Mouse (Mus musculus) layer of hippocampus, adult 18-20 months (tissue): Measurements from ENCODE around the gene Gprin1. TPM values are rescaled to one million over a fixed set of nuclear protein-coding genes. Genes with fewer than 3 reads are reported as not detected.
A peak's percentile ranks its signal among the peaks of the same experiment; 100 is the strongest.
"Not testable (repeated sequence)": the region's sequence is repeated elsewhere in the genome, so short reads cannot be mapped to it uniquely, and the experiment has no call there.

Experiments
- DNase-seq, 2 experiments: peaks; one replicate each; pipeline ENCODE4 v3.0.0; 2022; ENCODE audit warnings: low spot score in 2 of 2
- long read RNA-seq: library from polyadenylated mRNA; stranded (forward); transcript quantifications from one replicate; pipeline ENCODE4 v2.0.0, GENCODE M21; 2021
- total RNA-seq, 2 experiments: library from RNA; stranded (reverse); gene quantifications; 2 replicates each; pipeline ENCODE4 v1.2.3; 2021

Gene Gprin1
- total RNA-seq, result 100 to 1,000 TPM; 146 to 150 TPM
- long read RNA-seq, full-length matches to known transcripts, result 203 of 296 reads
- long read RNA-seq, partial matches to known transcripts, result 0 of 296 reads
- long read RNA-seq, other reads (novel, unspliced or antisense), result 93 of 296 reads

DNA sequence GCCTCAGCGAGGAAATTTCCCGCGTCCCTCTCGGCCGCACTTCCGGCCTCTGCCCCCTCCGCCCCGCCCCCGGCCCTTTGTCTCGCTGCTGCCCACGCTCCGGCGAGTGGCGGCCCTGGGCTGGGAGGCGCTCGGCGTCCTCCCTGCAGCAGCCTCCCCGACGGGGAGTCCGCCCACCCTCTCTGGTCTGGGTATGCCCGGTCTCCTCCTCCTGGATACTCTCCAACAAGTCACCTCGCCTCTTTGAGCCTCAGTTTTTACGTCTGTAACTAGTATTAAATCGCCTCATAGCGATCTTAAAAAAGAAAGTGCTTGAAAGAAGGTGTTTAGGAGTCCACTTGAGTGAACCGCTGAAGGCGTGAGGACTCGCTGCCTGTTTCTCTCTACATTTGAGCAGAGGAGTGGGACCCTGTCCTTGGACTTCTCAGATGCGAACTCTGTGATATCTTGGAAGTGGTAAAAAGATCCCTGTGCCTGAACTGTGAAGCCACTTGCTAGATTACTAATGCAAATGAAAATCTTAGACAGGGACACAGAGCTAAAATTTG lies at the start of gene Gprin1:
Gene Gprin1 (minus strand): TSS at position 11 of the 548 bp plus-strand sequence.
- DNase-seq, result no peak

DNA sequence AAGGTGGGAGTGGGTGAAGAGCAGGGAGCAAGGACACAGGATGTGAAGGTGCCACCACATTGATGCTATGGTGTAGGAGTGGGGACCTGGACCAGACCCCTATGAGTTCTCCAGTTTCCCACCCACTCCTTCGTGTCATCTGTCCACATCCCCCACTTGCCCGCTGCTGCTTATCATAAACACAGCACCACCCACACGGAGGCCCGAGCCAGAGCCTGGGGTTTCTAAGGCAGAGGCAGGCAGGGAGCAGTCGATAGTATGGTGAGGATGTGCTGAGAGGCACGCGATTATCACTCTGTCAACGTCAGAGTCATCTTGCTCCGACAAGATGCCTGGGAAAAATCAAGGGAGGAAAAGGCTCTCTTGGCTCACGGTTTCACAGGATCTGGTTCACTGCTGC lies 49.1 kb upstream of the Gprin1 start:
- peak; percentile 65 to 83 for DNase-seq

GRCm38 (mm10) chr13:54797861-54798643 lies 48.4 kb upstream of the Gprin1 start:
- DNase-seq, result no peak

- DNase-seq, result peak in 1 of 2 experiments; percentile 79
Measured at GRCm38 (mm10) chr13:54797356-54797755, 47.7 kb upstream of the Gprin1 start.

GRCm38 (mm10) chr13:54794843-54795242 lies 45.2 kb upstream of the Gprin1 start:
- no peak for DNase-seq

DNA sequence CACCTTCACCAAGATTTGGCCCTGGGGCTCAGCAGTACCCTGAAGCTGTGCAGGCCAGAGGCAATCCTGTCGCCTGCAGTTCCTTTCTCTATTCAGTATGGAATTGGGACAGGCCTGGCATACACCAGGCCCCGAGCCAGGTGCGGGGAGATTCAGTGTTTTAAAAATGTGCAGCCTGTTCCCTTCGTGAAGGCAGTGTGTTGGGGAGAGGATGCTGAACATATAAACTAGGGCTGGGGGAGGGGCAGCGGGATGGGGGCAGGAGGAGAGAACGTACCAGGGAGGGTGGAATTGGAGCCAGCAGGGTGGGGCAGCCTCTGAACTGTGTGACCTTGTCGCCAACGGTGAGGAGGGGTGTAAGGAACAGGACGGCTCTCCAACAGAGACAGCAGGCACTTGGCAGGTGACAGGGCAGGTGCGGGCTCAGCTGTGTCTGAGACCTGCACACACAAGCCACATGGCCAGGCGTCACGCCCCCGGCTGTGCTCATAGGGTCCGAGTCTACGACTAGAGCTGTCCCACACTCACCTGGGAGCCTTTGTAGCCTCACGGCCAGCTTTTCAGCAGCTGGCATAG lies 44.4 kb upstream of the Gprin1 start:
- DNase-seq, result peak in 1 of 2 experiments; percentile 68

GRCm38 (mm10) chr13:54792259-54793230 lies 42.9 kb upstream of the Gprin1 start:
- no peak for DNase-seq

DNA sequence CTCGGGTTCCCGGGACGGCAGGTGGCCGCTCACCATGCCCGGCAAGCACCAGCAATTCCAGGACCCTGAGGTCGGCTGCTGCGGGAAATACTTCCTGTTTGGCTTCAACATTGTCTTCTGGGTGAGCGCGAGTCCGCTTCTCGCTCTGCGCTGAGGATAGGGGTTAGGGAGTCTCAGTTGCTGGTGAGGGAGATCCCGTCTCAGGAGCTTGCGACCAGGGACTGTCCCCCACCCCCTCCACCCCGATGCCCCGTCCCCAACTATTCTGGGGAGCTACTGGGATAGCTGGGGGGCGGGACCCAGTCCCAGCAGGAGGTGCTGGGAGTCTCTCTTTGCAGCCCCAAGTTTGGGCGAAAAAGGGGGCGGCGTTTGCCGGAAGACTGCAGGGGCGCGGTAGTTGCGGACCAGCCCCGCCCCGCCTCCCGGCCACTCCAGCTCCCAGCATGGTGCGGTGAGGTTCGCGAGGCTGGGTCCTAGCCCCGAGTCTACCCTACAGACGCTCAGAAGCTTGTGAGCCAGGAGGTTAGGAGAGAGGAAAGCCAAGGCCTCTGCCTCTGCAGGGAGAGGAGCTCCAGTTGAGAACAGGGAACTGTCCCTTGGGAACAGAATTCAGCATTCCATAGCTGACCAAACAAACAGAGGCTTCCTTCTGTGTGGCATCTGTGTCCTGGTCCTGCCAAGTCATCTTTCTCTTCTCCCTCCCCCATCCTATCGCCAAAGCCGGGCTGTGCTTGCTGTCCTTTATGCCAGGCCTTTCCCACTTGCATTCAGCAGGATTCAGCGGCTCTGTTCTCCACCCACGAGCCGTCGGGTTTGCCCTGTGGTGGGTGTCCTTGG lies 40.1 kb upstream of the Gprin1 start:
- DNase-seq, result peak in 1 of 2 experiments; percentile 66

DNA sequence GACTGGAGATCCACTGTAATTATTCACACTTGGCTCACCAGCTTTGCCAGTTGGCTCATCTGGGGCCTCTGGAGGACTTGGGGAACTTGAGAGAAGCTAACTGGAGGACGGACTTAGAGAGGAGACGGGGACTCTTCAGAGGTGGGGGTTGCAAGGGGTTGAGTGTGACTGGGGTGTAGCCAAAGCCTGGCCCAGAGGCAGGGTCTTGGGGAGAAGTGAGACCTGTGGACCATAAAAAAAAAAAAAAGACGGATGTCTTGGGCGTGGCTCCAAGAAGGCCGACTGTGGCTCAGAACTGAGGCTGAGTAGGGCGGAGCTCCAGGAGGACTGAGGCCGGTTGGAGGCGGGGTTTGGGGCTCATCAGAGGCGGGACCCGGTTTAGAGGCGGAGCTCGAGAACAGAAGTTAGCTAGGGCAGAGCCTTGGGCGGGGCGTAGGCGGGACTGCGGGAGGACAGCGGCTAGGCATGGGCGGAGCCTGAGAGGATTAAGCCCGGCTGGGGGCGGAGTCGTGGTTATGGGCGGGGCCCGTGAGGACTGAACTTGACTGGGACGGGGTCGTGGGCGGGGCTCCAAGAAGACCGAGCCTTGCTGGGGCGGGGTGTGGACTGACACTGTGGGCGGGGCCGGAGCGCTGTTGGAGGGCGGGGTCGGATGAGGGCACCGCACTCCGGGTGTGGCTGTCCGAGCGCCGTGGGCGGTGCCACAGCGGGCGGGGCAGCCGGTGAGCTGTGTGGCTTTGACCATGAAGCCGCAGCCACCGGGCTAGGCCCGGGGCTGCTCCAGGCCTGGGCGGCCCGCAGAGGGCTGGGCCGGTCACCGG lies 39.3 kb upstream of the Gprin1 start, which contains the start of gene Tspan17:
Gene Tspan17 (plus strand): TSS at position 638 of the 821 bp plus-strand sequence.
- DNase-seq, result peak; percentile 94 to 96

GRCm38 (mm10) chr13:54787591-54787990 lies 37.9 kb upstream of the Gprin1 start:
- DNase-seq, result not testable (repeated sequence)

DNA sequence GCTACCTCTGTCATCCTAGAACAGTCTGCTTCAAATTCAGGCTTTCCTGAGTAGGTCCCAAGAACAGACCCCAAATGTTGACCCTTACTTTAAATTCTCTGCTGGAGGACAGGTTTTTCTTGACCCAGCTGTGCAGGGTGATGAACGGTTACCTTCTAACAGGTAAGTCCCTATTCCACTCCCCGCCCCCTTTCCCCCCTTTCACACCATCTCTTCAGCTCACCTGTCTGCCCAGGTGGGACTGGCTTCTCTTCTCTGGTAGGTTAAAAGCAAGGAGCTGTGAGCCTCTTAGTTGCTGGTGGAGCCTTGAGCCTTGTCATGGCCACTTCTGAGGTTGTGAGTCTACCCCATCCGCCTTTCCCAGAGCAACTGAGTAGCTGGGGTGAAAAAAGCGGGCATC lies 34.0 kb upstream of the Gprin1 start, which contains the start of gene Eif4e1b:
Gene Eif4e1b (plus strand): TSS at position 301 of the 400 bp plus-strand sequence.
- DNase-seq, result no peak

DNA sequence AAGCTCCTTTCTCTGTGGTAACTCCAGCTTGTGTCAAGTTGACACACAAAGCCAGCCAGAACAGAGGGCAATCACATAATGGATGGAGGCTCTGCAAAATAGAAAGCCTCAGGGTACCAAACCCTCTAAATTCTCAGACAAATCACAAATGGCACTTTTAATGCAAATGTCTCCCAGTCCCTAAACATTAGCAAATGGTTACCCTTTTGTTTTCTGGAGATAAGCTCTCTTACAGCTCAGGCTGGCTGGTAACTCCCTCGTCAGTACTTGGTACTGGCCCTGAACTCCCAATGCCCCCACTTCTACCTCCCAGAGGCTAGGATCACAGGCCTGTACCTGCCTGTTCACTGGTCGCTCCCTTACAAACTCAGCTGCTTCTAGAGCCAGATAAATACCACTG lies 33.6 kb upstream of the Gprin1 start:
- DNase-seq, result no peak

GRCm38 (mm10) chr13:54781086-54781485 lies 31.4 kb upstream of the Gprin1 start:
- peak in 1 of 2 experiments; percentile 66 for DNase-seq

- DNase-seq, result peak; percentile 58 to 75
Measured at GRCm38 (mm10) chr13:54780592-54780991, 30.9 kb upstream of the Gprin1 start.

- no peak for DNase-seq
Measured at GRCm38 (mm10) chr13:54767012-54767411, 17.3 kb upstream of the Gprin1 start.

DNA sequence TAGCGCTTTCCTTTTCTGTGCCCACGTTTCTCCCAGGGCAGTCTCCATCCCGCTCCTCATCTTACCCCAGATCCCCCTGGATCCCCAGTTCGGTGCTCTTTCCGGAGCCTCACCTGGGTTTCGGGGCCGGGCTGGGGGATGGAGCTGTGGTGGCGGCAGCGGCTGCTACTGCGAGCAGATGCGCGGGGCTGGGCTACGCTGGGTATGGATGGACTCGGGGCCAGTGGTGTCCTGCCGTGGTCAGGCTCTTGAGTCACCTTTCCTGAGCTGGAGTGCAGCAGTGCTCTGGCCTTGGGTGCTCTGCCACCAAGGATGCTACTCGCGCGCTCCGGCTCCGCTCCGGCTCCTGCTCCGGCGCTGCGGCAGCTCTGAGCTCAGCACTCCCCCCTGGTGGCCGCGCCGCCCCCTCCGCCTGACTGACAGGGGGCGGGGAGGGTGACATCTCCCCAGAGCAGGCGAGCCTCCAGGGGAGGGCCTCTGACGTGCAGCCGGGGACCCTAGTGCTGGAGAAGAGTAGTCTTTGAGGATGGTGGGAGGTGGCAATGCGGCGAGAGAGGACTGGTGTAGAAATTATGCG lies 16.6 kb upstream of the Gprin1 start, which contains the start of gene Sncb:
Gene Sncb (minus strand): TSS at position 404 of the 577 bp plus-strand sequence.
- DNase-seq, result peak; percentile 84 to 86

GRCm38 (mm10) chr13:54765281-54766191 lies 15.9 kb upstream of the Gprin1 start:
- DNase-seq, result no peak
